Mouse (Mus musculus): ENCODE data around the gene Tnnc1.

Tnnc1 gene

GRCm38 (mm10) chr14:31260932-31261331 lies 52.8 kb downstream of the Tnnc1 start:
- no peak for DNase-seq
